Mouse (Mus musculus) neural tube, postnatal 0 days (tissue): Measurements from ENCODE around the gene Cep85l. TPM values are rescaled to one million over a fixed set of nuclear protein-coding genes. Genes with fewer than 3 reads are reported as not detected.

Source experiments
- polyA plus RNA-seq: library from polyadenylated mRNA; unstranded; fragments of >200 nt; fragmentation: Nextera tagmentation; extraction: Ambion mirVana; gene quantifications from 2 replicates; pipeline ENCODE4 v1.2.1, GENCODE M21; 2015

The Cep85l gene
- polyA plus RNA-seq: 7.0 and 9.1 TPM in 2 replicates

GRCm38 (mm10) chr10:53379709-53380106 lies at the start of gene Cep85l:
Cep85l (minus strand) TSS chr10:53379947.

GRCm38 (mm10) chr10:53337162-53337923 lies 42.4 kb downstream of the Cep85l start, which contains the start of gene Pln:
Pln (plus strand) TSS chr10:53337667.

Other genes starting within 250 kb of the Cep85l start
- gene Pln, start 42.3 kb downstream of the Cep85l start, polyA plus RNA-seq: 0.64 and 0.70 TPM in 2 replicates
- 53.9 and 61.5 TPM in 2 replicates for gene Asf1a, start 216.8 kb upstream of the Cep85l start, polyA plus RNA-seq